Mouse (Mus musculus) hindbrain, postnatal 0 days (tissue): Measurements from ENCODE around the gene Cldn1. TPM values are rescaled to one million over a fixed set of nuclear protein-coding genes. Genes with fewer than 3 reads are reported as not detected.

Experiments
- ATAC-seq: fragments of 200-750 bp; cut with Nextera tagmentation; 2 replicates; pipeline ENCODE4 v1.8.0; 2017; ENCODE audit warnings: mild to moderate bottlenecking, moderate TSS enrichment, moderate library complexity
- DNase-seq: peaks from one replicate; pipeline ENCODE4 v3.0.0-alpha.2; 2015; ENCODE audit warnings: low spot score
- H3K27ac ChIP-seq: fragments of 300-500 bp; sonication (generic); 2 replicates; pipeline ENCODE4 v1.5.1; 2014; ENCODE audit warnings: mild to moderate bottlenecking
- H3K27me3 ChIP-seq: fragments of 300-500 bp; sonication (generic); 2 replicates; pipeline ENCODE4 v1.6.1; 2014; ENCODE audit warnings: low read length, mixed read lengths; ENCODE audit not compliant: insufficient read depth
- H3K36me3 ChIP-seq: fragments of 300-500 bp; sonication (generic); 2 replicates; pipeline ENCODE4 v1.6.1; 2014; ENCODE audit warnings: low read length, mixed read lengths; ENCODE audit not compliant: insufficient read depth
- H3K4me1 ChIP-seq: fragments of 300-500 bp; sonication (generic); 2 replicates; pipeline ENCODE4 v1.6.1; 2014; ENCODE audit warnings: antibody characterized with exemption, low read length, mixed read lengths; ENCODE audit not compliant: insufficient read depth
- H3K4me2 ChIP-seq: fragments of 300-500 bp; sonication (generic); 2 replicates; pipeline ENCODE4 v1.6.1; 2014; ENCODE audit warnings: low read depth, mild to moderate bottlenecking, low read length, moderate library complexity, mixed read lengths
- H3K4me3 ChIP-seq: fragments of 300-500 bp; sonication (generic); 2 replicates; pipeline ENCODE4 v1.5.1; 2014; ENCODE audit warnings: low read length
- H3K9ac ChIP-seq: fragments of 300-500 bp; sonication (generic); replicated peaks from 2 replicates; pipeline ENCODE4 v1.6.1; 2014; ENCODE audit warnings: mild to moderate bottlenecking, low read length, moderate library complexity, mixed read lengths
- H3K9me3 ChIP-seq: fragments of 300-500 bp; sonication (generic); 2 replicates; pipeline ENCODE4 v1.6.1; 2016; ENCODE audit warnings: low read length, mixed read lengths
- CTCF ChIP-seq: IDR thresholded peaks from 2 replicates; pipeline ENCODE4 v1.5.1; 2016; ENCODE audit warnings: antibody characterized with exemption, control low read depth, low read depth
- WGBS: fragments of 180-500 bp; shearing (Covaris S2); extraction: QIAGEN DNeasy Blood & Tissue Kit; methylation state at CpG from one replicate; pipeline ENCODE4 v1.1.7; 2014; 5-methylcytosine and 5-hydroxymethylcytosine counted together
- polyA plus RNA-seq: library from polyadenylated mRNA; unstranded; fragments of >200 nt; fragmentation: Nextera tagmentation; extraction: Ambion mirVana; gene quantifications from 2 replicates; pipeline ENCODE4 v1.2.1, GENCODE M21; 2015
- total RNA-seq: library from RNA; depleted of rRNA; stranded (reverse); fragments of >200 nt; gene quantifications from 2 replicates; pipeline ENCODE4 v1.2.3, GENCODE M21; 2014

Gene Cldn1
- total and polyA plus RNA-seq, 2 experiments from 2014 or later, result 9.0 to 10.7 TPM

GRCm38 (mm10) chr16:26384112-26384649, 12.5 kb upstream of the Cldn1 start:
- WGBS, result 82% methylated on average over 5 of the region's 5 CpGs
- no peaks in the 10 kb centered on the region for H3K4me1 ChIP-seq
- ATAC-seq, result no peak

GRCm38 (mm10) chr16:26377170-26377569, 5.5 kb upstream of the Cldn1 start:
- DNase-seq, result no peak
- no peak for TF ChIP-seq CTCF
- Histone ChIP-seq H3K9me3 (no peaks in the 10 kb centered on the region), H3K4me2 (no peak overlapping the region), H3K4me1 (no peaks in the 10 kb centered on the region), H3K9ac (no peak overlapping the region), H3K27me3 (no peaks in the 10 kb centered on the region), H3K36me3 (no peaks in the 10 kb centered on the region), H3K4me3 (no peak overlapping the region), H3K27ac (no peak overlapping the region)
- ATAC-seq, result no peak
- 82% methylated on average over 5 of the region's 5 CpGs for WGBS

More at GRCm38 (mm10) chr16:26384112-26384649, 12.5 kb upstream of the Cldn1 start:
- Histone ChIP-seq H3K4me2 (no peak overlapping the region), H3K9me3 (no peaks in the 10 kb centered on the region), H3K27me3 (no peaks in the 10 kb centered on the region), H3K36me3 (no peaks in the 10 kb centered on the region), H3K27ac (no peak overlapping the region), H3K9ac (no peak overlapping the region), H3K4me3 (no peak overlapping the region)
- no peak for DNase-seq
- no peak for TF ChIP-seq CTCF

- DNase-seq (no peak), ATAC-seq (no peak)
- no peaks in the 10 kb centered on the region for H3K36me3 ChIP-seq
- TF ChIP-seq CTCF, result no peak
- H3K4me1 ChIP-seq, result no peaks in the 10 kb centered on the region
- H3K27me3 ChIP-seq, result no peaks in the 10 kb centered on the region
- no peak overlapping the region for H3K4me2 ChIP-seq
- H3K27ac ChIP-seq, result no peak overlapping the region
- H3K9ac ChIP-seq, result no peak overlapping the region
- 96% methylated on average over 1 of the region's 1 CpGs for WGBS
- no peak overlapping the region for H3K4me3 ChIP-seq
- H3K9me3 ChIP-seq, result no peaks in the 10 kb centered on the region
Measured at GRCm38 (mm10) chr16:26370127-26370526, 1.5 kb downstream of the Cldn1 start.

GRCm38 (mm10) chr16:26369044-26369730, 2.5 kb downstream of the Cldn1 start:
- Histone ChIP-seq H3K36me3 (no peaks in the 10 kb centered on the region), H3K4me2 (no peak overlapping the region)

GRCm38 (mm10) chr16:26368121-26368520, 3.5 kb downstream of the Cldn1 start:
- Histone ChIP-seq H3K27me3 (no peaks in the 10 kb centered on the region), H3K9me3 (no peaks in the 10 kb centered on the region), H3K4me2 (no peak overlapping the region), H3K4me1 (no peaks in the 10 kb centered on the region), H3K27ac (no peak overlapping the region), H3K36me3 (no peaks in the 10 kb centered on the region), H3K4me3 (no peak overlapping the region), H3K9ac (no peak overlapping the region)
- ATAC-seq, result no peak
- no peak for TF ChIP-seq CTCF
- WGBS, result 68% methylated on average over 5 of the region's 5 CpGs
- no peak for DNase-seq

More at GRCm38 (mm10) chr16:26369044-26369730, 2.5 kb downstream of the Cldn1 start:
- Histone ChIP-seq H3K27ac (no peak overlapping the region), H3K4me1 (no peaks in the 10 kb centered on the region), H3K4me3 (no peak overlapping the region), H3K9ac (no peak overlapping the region), H3K27me3 (no peaks in the 10 kb centered on the region), H3K9me3 (no peaks in the 10 kb centered on the region)
- DNase-seq (no peak), ATAC-seq (no peak)
- WGBS, result 86% methylated on average over 7 of the region's 7 CpGs
- no peak for TF ChIP-seq CTCF

- 32% methylated on average over 3 of the region's 3 CpGs for WGBS
- Histone ChIP-seq H3K9me3 (no peaks in the 10 kb centered on the region), H3K4me3 (no peak overlapping the region), H3K27me3 (no peaks in the 10 kb centered on the region), H3K27ac (no peak overlapping the region), H3K4me2 (no peak overlapping the region), H3K36me3 (no peaks in the 10 kb centered on the region), H3K9ac (no peak overlapping the region), H3K4me1 (no peaks in the 10 kb centered on the region)
- ATAC-seq, result no peak
- TF ChIP-seq CTCF, result no peak
- DNase-seq, result no peak
Measured at GRCm38 (mm10) chr16:26360694-26361093, 10.9 kb downstream of the Cldn1 start.

- H3K9ac ChIP-seq, result no peak overlapping the region
- no peaks in the 10 kb centered on the region for H3K4me1 ChIP-seq
- no peak overlapping the region for H3K4me3 ChIP-seq
- H3K27me3 ChIP-seq, result no peaks in the 10 kb centered on the region
- no peaks in the 10 kb centered on the region for H3K9me3 ChIP-seq
- no peak overlapping the region for H3K4me2 ChIP-seq
- H3K27ac ChIP-seq, result no peak overlapping the region
- 49% methylated on average over 4 of the region's 4 CpGs for WGBS
- TF ChIP-seq CTCF, result no peak
- no peaks in the 10 kb centered on the region for H3K36me3 ChIP-seq
- peak; percentile 58 for DNase-seq
- peak; percentile 70 for ATAC-seq
Measured at GRCm38 (mm10) chr16:26359619-26360018, 12.0 kb downstream of the Cldn1 start.
